Mouse (Mus musculus) midbrain, embryonic 11.5 days (tissue): ENCODE results near the gene Primpol. TPM values are rescaled to one million over a fixed set of nuclear protein-coding genes. Genes with fewer than 3 reads are reported as not detected.

Source experiments
- ATAC-seq: fragments of 200-750 bp; cut with Nextera tagmentation; 2 replicates; pipeline ENCODE4 v1.8.0; 2017; ENCODE audit warnings: moderate TSS enrichment, moderate library complexity; ENCODE audit not compliant: low FRiP score
- DNase-seq: peaks from one replicate; pipeline ENCODE4 v3.0.0; 2015; ENCODE audit warnings: low spot score; ENCODE audit errors: missing footprints
- H3K27ac ChIP-seq: fragments of 300-500 bp; sonication (generic); 2 replicates; pipeline ENCODE4 v1.5.1; 2014; ENCODE audit warnings: low read depth, low read length
- H3K27me3 ChIP-seq: fragments of 300-500 bp; sonication (generic); 2 replicates; pipeline ENCODE4 v1.6.1; 2014; ENCODE audit warnings: mild to moderate bottlenecking, low read length, moderate library complexity, mixed read lengths; ENCODE audit not compliant: control insufficient read depth, insufficient read depth
- H3K36me3 ChIP-seq: fragments of 300-500 bp; sonication (generic); 2 replicates; pipeline ENCODE4 v1.6.1; 2014; ENCODE audit warnings: mild to moderate bottlenecking, low read length, moderate library complexity, mixed read lengths; ENCODE audit not compliant: control insufficient read depth, insufficient read depth
- H3K4me1 ChIP-seq: fragments of 300-500 bp; sonication (generic); 2 replicates; pipeline ENCODE4 v1.6.1; 2014; ENCODE audit warnings: low read length; ENCODE audit not compliant: control insufficient read depth, insufficient read depth
- H3K4me2 ChIP-seq: fragments of 300-500 bp; sonication (generic); 2 replicates; pipeline ENCODE4 v1.6.1; 2014; ENCODE audit warnings: mild to moderate bottlenecking, moderate library complexity
- H3K4me3 ChIP-seq: fragments of 300-500 bp; sonication (generic); 2 replicates; pipeline ENCODE4 v1.5.1; 2014; ENCODE audit warnings: low read depth, low read length
- H3K9ac ChIP-seq: fragments of 300-500 bp; sonication (generic); 2 replicates; pipeline ENCODE4 v1.6.1; 2014; ENCODE audit warnings: low read length
- H3K9me3 ChIP-seq: fragments of 300-500 bp; sonication (generic); 2 replicates; pipeline ENCODE4 v1.6.1; 2016; ENCODE audit warnings: low read length; ENCODE audit not compliant: control insufficient read depth
- WGBS: fragments of 180-500 bp; shearing (Covaris S2); extraction: QIAGEN DNeasy Blood & Tissue Kit; methylation state at CpG from one replicate; pipeline ENCODE4 v1.1.7; 2014; 5-methylcytosine and 5-hydroxymethylcytosine counted together
- polyA plus RNA-seq: library from polyadenylated mRNA; unstranded; fragments of >200 nt; fragmentation: Nextera tagmentation; extraction: Ambion mirVana; gene quantifications from 2 replicates; pipeline ENCODE4 v1.2.1, GENCODE M21; 2014

Primpol gene
- polyA plus RNA-seq, 1 experiment from 2014 or later, result 8.6 TPM

DNA sequence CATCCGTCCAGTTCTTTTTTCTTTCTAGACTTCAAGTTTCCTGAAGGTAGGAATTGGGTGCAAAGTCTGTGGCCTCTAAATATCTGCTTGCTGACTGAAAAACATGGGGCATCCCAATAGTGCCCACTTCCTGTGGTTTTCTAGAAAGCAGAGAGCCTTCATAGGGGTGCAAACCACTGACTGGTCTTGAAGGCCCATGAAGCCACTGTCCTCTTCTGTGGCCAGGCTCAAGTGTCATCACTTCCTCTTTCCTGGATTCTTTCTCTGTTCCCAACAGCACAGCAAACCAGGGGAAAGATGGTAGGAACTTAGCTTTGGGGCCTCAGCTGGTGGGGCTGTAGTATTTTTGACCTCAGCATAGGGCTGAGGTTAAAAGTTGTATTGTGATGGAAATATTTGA, 11.6 kb upstream of the Primpol start:
- ATAC-seq, result no peak
- Histone ChIP-seq H3K9ac (no peak overlapping the region), H3K27me3 (no peaks in the 10 kb centered on the region), H3K9me3 (no peaks in the 10 kb centered on the region), H3K36me3 (peaks cover 2% of the 10 kb centered on the region; the same call in 1 of the 2 replicates), H3K4me1 (no peaks in the 10 kb centered on the region), H3K27ac (no peak overlapping the region), H3K4me3 (no peak overlapping the region), H3K4me2 (no peak overlapping the region)
- 100% methylated on average over 1 of the region's 1 CpGs for WGBS
- no peak for DNase-seq

- ATAC-seq (no peak), DNase-seq (peak; percentile 45)
- H3K27ac ChIP-seq, result no peak overlapping the region
- H3K36me3 ChIP-seq, result peaks cover 2% of the 10 kb centered on the region; the same call in 1 of the 2 replicates
- H3K4me3 ChIP-seq, result no peak overlapping the region
- H3K9ac ChIP-seq, result no peak overlapping the region
- no peaks in the 10 kb centered on the region for H3K27me3 ChIP-seq
- no peak overlapping the region for H3K4me2 ChIP-seq
- H3K4me1 ChIP-seq, result no peaks in the 10 kb centered on the region
- WGBS, result 80% methylated on average over 7 of the region's 7 CpGs
- no peaks in the 10 kb centered on the region for H3K9me3 ChIP-seq
Measured at GRCm38 (mm10) chr8:46627881-46628280, 10.9 kb upstream of the Primpol start.

DNA sequence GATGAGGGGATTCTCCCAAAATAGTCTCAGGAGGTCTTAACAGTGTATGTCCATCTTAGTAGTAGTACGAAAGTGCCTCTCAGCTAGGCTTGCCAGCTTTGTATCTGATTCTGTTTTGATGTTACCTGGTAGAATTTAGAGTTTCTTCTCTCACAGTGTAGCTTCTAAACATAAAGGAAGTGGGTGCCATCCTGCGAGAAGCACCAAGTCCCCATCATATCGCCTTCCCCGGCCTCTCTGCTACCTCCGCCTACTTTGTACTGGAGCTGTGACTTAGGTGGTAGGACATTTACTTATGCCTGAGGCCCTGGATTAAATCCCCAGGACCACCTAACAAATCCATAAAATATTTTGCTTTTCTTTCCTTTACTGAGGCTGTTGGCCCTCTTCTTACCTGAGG, 9.6 kb upstream of the Primpol start:
- H3K4me2 ChIP-seq, result no peak overlapping the region
- DNase-seq, result no peak
- H3K4me1 ChIP-seq, result no peaks in the 10 kb centered on the region
- H3K9me3 ChIP-seq, result no peaks in the 10 kb centered on the region
- H3K36me3 ChIP-seq, result no peaks in the 10 kb centered on the region; the same call in 1 of the 2 replicates
- no peaks in the 10 kb centered on the region for H3K27me3 ChIP-seq
- H3K4me3 ChIP-seq, result no peak overlapping the region
- 93% methylated on average over 5 of the region's 5 CpGs for WGBS
- no peak overlapping the region for H3K27ac ChIP-seq
- H3K9ac ChIP-seq, result no peak overlapping the region
- ATAC-seq, result no peak

- Histone ChIP-seq H3K4me2 (no peak overlapping the region), H3K36me3 (no peaks in the 10 kb centered on the region), H3K27me3 (no peaks in the 10 kb centered on the region), H3K9me3 (no peaks in the 10 kb centered on the region), H3K4me3 (no peak overlapping the region), H3K27ac (no peak overlapping the region), H3K4me1 (no peaks in the 10 kb centered on the region), H3K9ac (no peak overlapping the region)
- ATAC-seq, result no peak
- no peak for DNase-seq
- 69% methylated on average over 1 of the region's 1 CpGs for WGBS
Measured at GRCm38 (mm10) chr8:46625166-46625565, 8.2 kb upstream of the Primpol start.

DNA sequence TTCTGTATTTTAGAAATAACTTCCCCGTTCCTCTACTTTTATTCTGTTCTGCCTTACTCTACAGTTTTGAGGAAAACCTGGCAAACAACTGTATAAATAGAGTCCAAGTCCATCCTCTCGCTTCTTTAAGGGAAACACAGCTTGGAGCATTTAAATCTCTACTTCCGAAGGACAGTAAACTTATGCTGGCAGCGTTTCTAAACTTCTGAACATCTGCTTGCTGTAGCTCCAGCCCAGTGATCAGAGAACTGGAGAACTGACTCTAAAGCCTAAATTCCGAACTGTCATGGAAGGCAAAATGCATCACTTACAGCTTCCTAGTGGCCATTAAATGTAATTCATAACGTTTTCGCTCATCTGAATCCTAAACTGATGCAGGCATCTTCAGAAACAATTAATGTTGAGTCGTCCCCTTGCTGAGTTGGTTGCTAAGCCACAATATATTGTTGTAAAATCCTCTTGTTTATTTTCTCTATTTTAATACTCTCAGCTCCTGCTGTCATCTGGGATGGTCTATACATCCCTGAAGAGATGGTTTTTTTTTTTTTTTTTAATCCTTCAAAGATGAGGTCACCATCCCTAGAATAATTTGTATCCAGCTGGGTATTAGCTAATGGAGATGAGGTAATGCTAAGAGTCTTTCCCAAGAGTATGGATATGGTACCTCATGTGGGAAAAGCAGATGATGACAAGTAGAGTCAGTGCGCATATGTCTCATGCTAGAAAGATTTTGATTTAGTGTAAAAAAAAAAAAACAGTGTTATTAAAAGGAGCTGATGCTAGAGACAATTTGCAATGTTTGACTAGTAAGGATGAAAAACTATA, 5.6 kb upstream of the Primpol start:
- Histone ChIP-seq H3K4me1 (peaks cover 17% of the 10 kb centered on the region), H3K27ac (no peak overlapping the region), H3K9ac (no peak overlapping the region), H3K27me3 (no peaks in the 10 kb centered on the region), H3K4me2 (no peak overlapping the region), H3K36me3 (no peaks in the 10 kb centered on the region), H3K4me3 (no peak overlapping the region), H3K9me3 (no peaks in the 10 kb centered on the region)
- 88% methylated on average over 9 of the region's 9 CpGs for WGBS
- DNase-seq, result peak; percentile 83
- peak; percentile 30; the same call in 1 of the 2 replicates for ATAC-seq

GRCm38 (mm10) chr8:46618639-46619320, 1.8 kb upstream of the Primpol start:
- ATAC-seq (no peak), DNase-seq (no peak)
- Histone ChIP-seq H3K4me1 (peaks cover 21% of the 10 kb centered on the region), H3K9ac (peak overlapping the region; percentile 92), H3K4me2 (peak overlapping the region; percentile 96), H3K36me3 (no peaks in the 10 kb centered on the region), H3K27ac (no peak overlapping the region), H3K9me3 (no peaks in the 10 kb centered on the region), H3K4me3 (peak overlapping the region; percentile 77), H3K27me3 (no peaks in the 10 kb centered on the region)
- 2% methylated on average over 10 of the region's 10 CpGs for WGBS

DNA sequence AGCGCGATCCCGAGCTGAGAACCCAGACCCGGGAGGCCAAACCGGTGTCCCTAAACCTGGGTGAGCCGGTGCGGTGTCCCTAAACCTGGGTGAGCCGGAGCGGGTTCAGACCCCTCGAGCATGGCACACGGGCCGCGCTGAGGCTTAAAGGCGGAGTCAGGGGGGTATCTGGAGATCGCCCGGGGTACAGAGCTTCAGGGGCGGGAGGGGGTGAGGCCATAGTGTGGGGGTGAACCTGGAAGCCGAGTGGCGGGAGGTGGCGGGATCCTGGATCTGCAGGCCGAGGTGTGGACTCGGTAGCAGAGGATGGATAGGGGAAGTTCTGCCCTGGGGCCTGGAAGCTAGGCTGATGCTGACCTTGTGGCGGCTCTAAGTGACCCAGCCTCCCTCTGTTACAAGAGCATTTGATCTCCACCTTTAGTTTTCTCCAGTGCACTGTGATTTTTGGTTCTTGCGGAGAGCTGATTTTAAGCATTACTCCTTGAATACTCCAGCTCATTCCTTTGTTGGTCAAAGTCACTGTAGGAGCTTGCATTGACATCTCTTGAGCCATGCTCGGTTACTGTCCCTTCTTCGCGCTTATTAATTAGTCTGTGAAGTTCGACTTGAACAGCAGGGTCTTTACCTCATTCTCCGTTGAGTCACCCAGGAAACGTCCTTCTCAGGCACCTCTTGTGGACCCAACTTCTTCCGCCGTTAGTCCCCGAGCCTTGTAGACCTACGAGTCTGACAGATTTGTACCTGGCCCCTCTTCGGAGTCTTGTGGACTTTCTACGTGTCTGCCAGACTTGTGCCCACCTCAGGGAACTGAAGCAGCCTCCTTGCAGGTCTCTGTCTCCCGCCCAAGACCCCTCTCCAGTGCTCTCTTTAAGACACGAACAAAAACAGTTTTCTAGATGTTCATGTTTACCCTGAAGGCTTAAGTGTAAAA, 943 bp upstream of the Primpol start:
- Histone ChIP-seq H3K27ac (peak overlapping the region; percentile 67), H3K27me3 (no peaks in the 10 kb centered on the region), H3K4me1 (peaks cover 21% of the 10 kb centered on the region), H3K4me2 (peak overlapping the region; percentile 96), H3K9me3 (no peaks in the 10 kb centered on the region), H3K36me3 (no peaks in the 10 kb centered on the region), H3K4me3 (peak overlapping the region; percentile 77), H3K9ac (peak overlapping the region; percentile 92)
- DNase-seq, result peak; percentile 93
- under 1% methylated on average over 38 of the region's 38 CpGs for WGBS
- ATAC-seq, result no peak; the same call in 1 of the 2 replicates

DNA sequence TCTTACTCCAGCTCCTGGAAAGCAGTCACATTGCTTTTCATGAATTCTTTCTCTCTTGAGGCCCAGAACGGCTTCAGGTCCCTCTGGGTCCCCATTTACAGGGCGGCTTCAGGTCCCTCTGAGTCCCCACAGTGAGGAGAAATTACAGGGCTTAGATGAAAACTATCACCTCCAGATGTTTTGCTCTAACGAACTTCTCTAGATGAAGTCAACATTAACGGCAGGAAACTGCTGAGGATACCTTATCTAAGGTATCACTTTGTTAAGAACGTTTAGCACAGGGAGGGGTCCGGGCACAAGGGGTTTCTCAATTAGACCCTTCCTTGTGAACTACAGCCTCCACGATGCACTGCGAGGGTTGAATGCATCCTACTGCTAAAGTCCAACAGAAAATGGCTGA, 1.1 kb downstream of the Primpol start:
- whole genome bisulfite sequencing, result 85% methylated on average over 8 of the region's 8 CpGs
- Histone ChIP-seq H3K9me3 (no peaks in the 10 kb centered on the region), H3K27ac (no peak overlapping the region), H3K9ac (no peak overlapping the region), H3K4me3 (no peak overlapping the region), H3K36me3 (no peaks in the 10 kb centered on the region), H3K4me1 (peaks cover 21% of the 10 kb centered on the region), H3K27me3 (no peaks in the 10 kb centered on the region), H3K4me2 (no peak overlapping the region)
- DNase-seq, result no peak
- ATAC-seq, result no peak
